Mouse (Mus musculus) macrophage (primary cell): ENCODE results near the gene Zdhhc20. TPM values are rescaled to one million over a fixed set of nuclear protein-coding genes. Genes with fewer than 3 reads are reported as not detected.
"Not testable (repeated sequence)": the region's sequence is repeated elsewhere in the genome, so short reads cannot be mapped to it uniquely, and the experiment has no call there.

Experiments
- H3K27ac ChIP-seq: fragments of 350-480 bp; formaldehyde crosslinking; 2 replicates; pipeline ENCODE4 v1.9.0; 2021
- H3K36me3 ChIP-seq: fragments of 350-480 bp; formaldehyde crosslinking; 2 replicates; pipeline ENCODE4 v1.9.0; 2021; ENCODE audit errors: inconsistent target
- H3K4me3 ChIP-seq: fragments of 350-480 bp; formaldehyde crosslinking; 2 replicates; pipeline ENCODE4 v1.9.0; 2021; ENCODE audit errors: inconsistent target
- H3K79me2 ChIP-seq: fragments of 350-480 bp; formaldehyde crosslinking; 2 replicates; pipeline ENCODE4 v1.9.0; 2021; ENCODE audit errors: inconsistent target
- WGBS: methylation state at CpG from one replicate; pipeline ENCODE4 v1.1.7; 2026; ENCODE audit warnings: inconsistent platforms; ENCODE audit not compliant: missing documents; 5-methylcytosine and 5-hydroxymethylcytosine counted together
- polyA plus RNA-seq: library from polyadenylated mRNA; stranded (reverse); fragments of 250-400 nt; gene quantifications from 3 replicates; pipeline ENCODE4 v1.2.4, GENCODE M21; 2018; ENCODE audit warnings: inconsistent platforms

The Zdhhc20 gene
- polyA plus RNA-seq, 1 experiment from 2014 or later, result 74.7 TPM

GRCm38 (mm10) chr14:57866676-57867276, 23.3 kb downstream of the Zdhhc20 start:
- peaks cover 46% of the 10 kb centered on the region; the same call in 1 of the 2 replicates for H3K79me2 ChIP-seq
- 98% methylated on average over 3 of the region's 3 CpGs for WGBS
- no peak overlapping the region for H3K4me3 ChIP-seq
- H3K36me3 ChIP-seq, result peaks cover 6% of the 10 kb centered on the region; the same call in 1 of the 2 replicates
- H3K27ac ChIP-seq, result no peak overlapping the region

GRCm38 (mm10) chr14:57865256-57865655, 24.8 kb downstream of the Zdhhc20 start:
- 84% methylated on average over 3 of the region's 3 CpGs for WGBS
- Histone ChIP-seq H3K4me3 (no peak overlapping the region), H3K79me2 (peaks cover 33% of the 10 kb centered on the region; the same call in 1 of the 2 replicates), H3K27ac (no peak overlapping the region), H3K36me3 (peaks cover 7% of the 10 kb centered on the region; the same call in 1 of the 2 replicates)

- Histone ChIP-seq H3K36me3 (peaks cover 12% of the 10 kb centered on the region; the same call in 1 of the 2 replicates), H3K4me3 (no peak overlapping the region)
- WGBS, result 76% methylated on average over 2 of the region's 2 CpGs
These were observed 26.9 kb downstream of the Zdhhc20 start for GRCm38 (mm10) chr14:57863129-57863528.

GRCm38 (mm10) chr14:57861987-57862412, 28.1 kb downstream of the Zdhhc20 start:
- H3K79me2 ChIP-seq, result peaks cover 8% of the 10 kb centered on the region; the same call in 1 of the 2 replicates
- WGBS, result 76% methylated on average over 4 of the region's 4 CpGs
- peaks cover 12% of the 10 kb centered on the region; the same call in 1 of the 2 replicates for H3K36me3 ChIP-seq

More at GRCm38 (mm10) chr14:57863129-57863528, 26.9 kb downstream of the Zdhhc20 start:
- H3K27ac ChIP-seq, result no peak overlapping the region
- peaks cover 14% of the 10 kb centered on the region; the same call in 1 of the 2 replicates for H3K79me2 ChIP-seq

GRCm38 (mm10) chr14:57859520-57859919, 30.6 kb downstream of the Zdhhc20 start:
- Histone ChIP-seq H3K4me3 (no peak overlapping the region), H3K79me2 (no peaks in the 10 kb centered on the region; the same call in 1 of the 2 replicates), H3K36me3 (peaks cover 12% of the 10 kb centered on the region; the same call in 1 of the 2 replicates), H3K27ac (no peak overlapping the region)

More at GRCm38 (mm10) chr14:57861987-57862412, 28.1 kb downstream of the Zdhhc20 start:
- H3K4me3 ChIP-seq, result no peak overlapping the region
- H3K27ac ChIP-seq, result no peak overlapping the region

GRCm38 (mm10) chr14:57858601-57859000, 31.5 kb downstream of the Zdhhc20 start:
- H3K4me3 ChIP-seq, result no peak overlapping the region
- WGBS, result 100% methylated on average over 2 of the region's 2 CpGs
- H3K36me3 ChIP-seq, result peaks cover 12% of the 10 kb centered on the region; the same call in 1 of the 2 replicates
- H3K27ac ChIP-seq, result no peak overlapping the region
- H3K79me2 ChIP-seq, result no peaks in the 10 kb centered on the region; the same call in 1 of the 2 replicates

- H3K4me3 ChIP-seq, H3K27ac ChIP-seq, H3K79me2 ChIP-seq: not testable (repeated sequence)
- peaks cover 12% of the 10 kb centered on the region; the same call in 1 of the 2 replicates for H3K36me3 ChIP-seq
These were observed 34.0 kb downstream of the Zdhhc20 start for GRCm38 (mm10) chr14:57856037-57856436.

GRCm38 (mm10) chr14:57852961-57853360, 37.1 kb downstream of the Zdhhc20 start:
- H3K27ac ChIP-seq, result no peak overlapping the region
- 92% methylated on average over 2 of the region's 2 CpGs for WGBS
- no peaks in the 10 kb centered on the region for H3K36me3 ChIP-seq
- no peak overlapping the region for H3K4me3 ChIP-seq
- no peaks in the 10 kb centered on the region for H3K79me2 ChIP-seq

GRCm38 (mm10) chr14:57850330-57850729, 39.7 kb downstream of the Zdhhc20 start:
- Histone ChIP-seq H3K27ac (no peak overlapping the region), H3K79me2 (no peaks in the 10 kb centered on the region), H3K4me3 (no peak overlapping the region), H3K36me3 (peaks cover 11% of the 10 kb centered on the region; the same call in 1 of the 2 replicates)
- 84% methylated on average over 3 of the region's 3 CpGs for WGBS

GRCm38 (mm10) chr14:57848646-57849045, 41.4 kb downstream of the Zdhhc20 start:
- Histone ChIP-seq H3K27ac (no peak overlapping the region), H3K36me3 (peaks cover 13% of the 10 kb centered on the region; the same call in 1 of the 2 replicates), H3K79me2 (no peaks in the 10 kb centered on the region), H3K4me3 (no peak overlapping the region)
- 100% methylated on average over 2 of the region's 2 CpGs for WGBS

- H3K79me2 ChIP-seq, H3K4me3 ChIP-seq, H3K27ac ChIP-seq: not testable (repeated sequence)
- 100% methylated on average over 3 of the region's 5 CpGs for WGBS
- peaks cover 19% of the 10 kb centered on the region; the same call in 1 of the 2 replicates for H3K36me3 ChIP-seq
These were observed 42.0 kb downstream of the Zdhhc20 start for GRCm38 (mm10) chr14:57848061-57848460.

GRCm38 (mm10) chr14:57844535-57844934, 45.5 kb downstream of the Zdhhc20 start:
- no peak overlapping the region for H3K27ac ChIP-seq
- no peak overlapping the region for H3K4me3 ChIP-seq
- 98% methylated on average over 3 of the region's 3 CpGs for WGBS
- H3K79me2 ChIP-seq, result no peaks in the 10 kb centered on the region
- H3K36me3 ChIP-seq, result peaks cover 48% of the 10 kb centered on the region

- Histone ChIP-seq H3K36me3 (peaks cover 45% of the 10 kb centered on the region), H3K4me3 (no peak overlapping the region), H3K27ac (no peak overlapping the region), H3K79me2 (no peaks in the 10 kb centered on the region)
- 89% methylated on average over 10 of the region's 10 CpGs for WGBS
These were observed 54.9 kb downstream of the Zdhhc20 start for GRCm38 (mm10) chr14:57835157-57835556.

- no peak overlapping the region for H3K4me3 ChIP-seq
- H3K36me3 ChIP-seq, result peaks cover 33% of the 10 kb centered on the region
- H3K79me2 ChIP-seq, result peaks cover under 1% of the 10 kb centered on the region; the same call in 1 of the 2 replicates
- WGBS, result 97% methylated on average over 2 of the region's 2 CpGs
- H3K27ac ChIP-seq, result no peak overlapping the region
These were observed 56.5 kb downstream of the Zdhhc20 start for GRCm38 (mm10) chr14:57833526-57833925.

- 77% methylated on average over 1 of the region's 1 CpGs for WGBS
- peak overlapping the region; percentile 67 for H3K4me3 ChIP-seq
These were observed 62.8 kb downstream of the Zdhhc20 start for GRCm38 (mm10) chr14:57827284-57827683.

More at GRCm38 (mm10) chr14:57827284-57827683, 62.8 kb downstream of the Zdhhc20 start:
- H3K27ac ChIP-seq, result peak overlapping the region; percentile 61
- no peaks in the 10 kb centered on the region for H3K36me3 ChIP-seq
- peaks cover 54% of the 10 kb centered on the region for H3K79me2 ChIP-seq
